Mouse (Mus musculus) kidney, postnatal 4 days (tissue): ENCODE data around the gene Reg3g.
"Not testable (repeated sequence)": the region's sequence is repeated elsewhere in the genome, so short reads cannot be mapped to it uniquely, and the experiment has no call there.

ENCODE experiments used
- DNase-seq, 2 experiments: peaks; one replicate each; pipeline ENCODE4 v3.0.0; 2021; ENCODE audit warnings: mixed read lengths in 2 of 2

Reg3g gene

DNA sequence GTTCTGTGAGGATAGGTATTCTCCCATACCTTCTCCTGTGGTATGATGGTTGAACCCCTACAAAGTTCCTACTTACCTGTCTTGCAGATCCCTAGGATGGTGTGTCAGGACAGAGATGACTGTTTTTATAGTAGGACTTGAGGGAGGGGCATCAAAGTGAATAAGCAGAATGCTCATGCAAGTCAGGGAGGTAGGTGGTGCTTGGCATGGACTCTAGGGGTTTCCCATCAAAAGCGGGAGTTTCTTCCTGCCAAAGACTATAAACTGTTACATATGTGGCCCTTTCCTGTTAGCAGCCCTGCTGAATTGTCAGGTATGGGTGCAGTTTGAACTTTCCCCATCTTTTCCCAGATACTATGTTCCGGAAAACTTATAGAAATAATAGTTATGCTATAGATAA is at the start of gene Reg3g:
Gene Reg3g (minus strand): TSS at position 101 of the 400 bp plus-strand sequence.
- DNase-seq = no peak

- DNase-seq = no peak
Measured at GRCm38 (mm10) chr6:78515777-78516446, 47.2 kb upstream of the Reg3g start.

- DNase-seq = peak; percentile 62 to 67
Measured at GRCm38 (mm10) chr6:78512833-78513232, 44.2 kb upstream of the Reg3g start.

- no peak for DNase-seq
Measured at GRCm38 (mm10) chr6:78510173-78510900, 41.7 kb upstream of the Reg3g start.

DNA sequence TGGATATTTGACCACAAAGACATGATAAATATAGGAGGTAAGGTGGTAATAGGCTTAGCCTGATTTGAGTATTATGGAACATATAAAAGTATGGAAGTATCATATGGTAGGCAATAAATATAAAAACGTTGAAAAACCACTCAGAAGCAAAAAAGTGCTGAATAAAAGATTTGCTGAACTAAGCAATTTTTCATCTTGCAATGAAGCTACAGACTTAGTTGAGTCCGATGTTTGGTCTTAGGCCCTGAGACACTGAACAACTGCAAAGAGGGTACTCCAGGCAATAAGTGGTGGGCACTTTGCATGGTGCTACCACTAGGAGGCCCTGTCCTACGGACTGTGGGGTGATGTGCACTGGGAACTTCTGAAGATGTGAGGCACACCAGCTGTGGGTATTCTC is 37.1 kb upstream of the Reg3g start:
- no peak for DNase-seq

- DNase-seq = no peak
Measured at GRCm38 (mm10) chr6:78494633-78495032, 26.0 kb upstream of the Reg3g start.

- DNase-seq = no peak
Measured at GRCm38 (mm10) chr6:78469287-78469686, 615 bp upstream of the Reg3g start.

- no peak for DNase-seq
Measured at GRCm38 (mm10) chr6:78463266-78463665, 5.4 kb downstream of the Reg3g start.

DNA sequence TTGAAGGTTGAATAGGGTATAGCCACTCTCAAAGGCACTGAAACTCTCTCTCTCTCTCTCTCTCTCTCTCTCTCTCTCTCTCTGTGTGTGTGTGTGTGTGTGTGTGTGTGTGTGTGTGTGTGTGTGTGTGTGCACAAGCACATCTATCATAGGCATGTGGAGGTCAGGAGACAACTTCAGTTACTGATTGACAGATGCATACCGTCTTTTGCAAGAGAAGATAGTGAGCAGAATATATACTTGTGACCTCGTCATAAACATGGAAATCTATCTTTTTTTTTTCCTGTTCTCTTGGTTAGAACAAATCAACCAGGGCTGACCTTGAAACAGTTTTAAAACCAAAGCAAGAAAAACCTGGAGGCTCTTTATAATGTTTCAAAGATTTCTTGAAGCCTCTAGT is 6.3 kb downstream of the Reg3g start:
- no peak for DNase-seq

DNA sequence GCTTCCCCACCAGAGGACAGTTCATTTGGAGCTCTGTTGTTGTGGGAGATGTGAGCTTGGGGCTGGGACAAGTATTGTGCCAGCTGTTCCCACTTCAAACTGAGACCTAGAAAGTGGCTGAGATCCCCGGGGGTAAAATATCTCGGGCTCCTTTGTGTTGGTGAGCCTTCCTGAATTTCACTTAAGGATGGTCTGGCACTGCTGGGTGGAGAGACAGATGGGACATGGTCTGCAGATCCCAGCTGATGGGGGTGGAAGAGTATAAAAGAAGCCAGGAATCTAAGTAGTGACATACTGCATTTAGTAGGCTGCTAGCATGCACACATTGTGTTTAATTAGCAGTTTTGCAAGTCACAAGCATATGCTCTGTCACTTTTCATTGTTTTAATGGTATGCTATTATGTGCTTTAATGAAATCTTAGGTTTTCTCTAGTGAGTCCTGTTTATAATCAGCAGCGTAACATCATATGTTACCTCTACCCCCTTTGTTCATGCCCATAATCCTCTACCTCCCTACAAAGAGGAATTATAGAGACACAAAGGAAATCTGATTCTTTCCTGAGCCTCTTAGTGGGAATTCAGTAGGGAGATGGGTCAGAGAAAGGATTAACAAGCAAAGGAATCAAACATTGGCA is 8.4 kb downstream of the Reg3g start:
- DNase-seq = no peak

DNA sequence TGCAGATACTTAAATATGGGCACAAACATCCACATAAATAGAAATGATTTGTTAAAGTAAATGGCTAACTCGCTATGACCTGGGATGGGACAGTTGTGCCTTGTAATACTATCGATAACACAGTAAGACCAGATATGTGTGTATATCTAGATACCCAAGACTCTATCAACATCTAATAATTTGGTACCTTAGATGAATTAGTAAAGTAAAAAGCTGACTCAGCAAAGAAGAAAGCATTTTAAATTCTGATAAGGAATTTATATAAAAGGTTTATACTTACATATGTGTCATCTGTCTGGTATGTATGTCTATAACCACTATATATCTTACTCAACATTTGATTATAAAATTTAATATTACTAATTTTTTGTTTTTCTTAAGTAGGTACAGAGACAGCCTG is 15.9 kb downstream of the Reg3g start:
- DNase-seq = no peak

GRCm38 (mm10) chr6:78448409-78448808 is 20.3 kb downstream of the Reg3g start:
- DNase-seq = no peak

GRCm38 (mm10) chr6:78447202-78447601 is 21.5 kb downstream of the Reg3g start:
- DNase-seq = no peak

DNA sequence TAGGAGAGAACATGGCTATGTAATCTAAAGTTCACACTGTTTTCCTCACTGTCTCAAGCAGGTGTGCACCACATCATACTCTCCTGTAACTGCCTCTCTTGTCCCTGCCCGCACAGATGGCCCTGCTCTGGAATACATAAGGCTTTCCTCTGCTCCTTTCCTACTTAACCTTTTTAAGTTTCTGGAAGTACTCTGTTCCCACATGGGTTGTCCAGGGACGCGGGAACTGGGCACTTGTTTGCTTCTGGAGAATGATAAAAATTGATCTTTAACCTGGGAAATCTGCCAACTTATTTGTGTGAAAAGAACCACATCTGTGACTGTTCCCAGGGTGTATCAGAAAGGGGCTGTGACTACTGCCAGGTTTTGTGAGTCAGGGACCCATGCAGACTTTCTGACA is 43.2 kb downstream of the Reg3g start:
- DNase-seq = no peak

DNA sequence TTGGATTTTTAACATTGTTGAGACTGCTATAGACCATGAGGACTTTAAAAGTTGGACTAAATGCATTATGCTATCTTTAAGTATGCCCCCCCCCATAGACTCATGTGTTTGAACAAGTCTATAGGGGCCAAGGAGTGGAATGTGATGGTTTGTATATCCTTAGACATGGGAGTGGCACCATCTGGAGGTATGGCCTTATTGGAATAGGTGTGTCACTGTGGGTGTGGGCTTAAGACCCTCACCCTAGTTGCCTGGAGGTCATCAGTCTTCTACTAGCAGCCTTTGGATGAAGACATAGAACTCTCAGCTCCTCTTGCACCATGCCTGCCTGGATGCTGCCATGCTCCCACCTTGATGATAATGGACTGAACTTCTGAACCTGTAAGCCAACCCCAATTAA is 46.3 kb downstream of the Reg3g start, which contains the start of gene Reg1:
Gene Reg1 (plus strand): TSS at position 301 of the 400 bp plus-strand sequence.
- not testable (repeated sequence) for DNase-seq
